8 mouse cellular contexts compared by ENCODE assay signal in genomic region chr10:39732266-39733100, GRCm38 (mm10). TPM values are rescaled to one million over a fixed set of nuclear protein-coding genes. Genes with fewer than 3 reads are reported as not detected.
DNase-seq lines count a peak whose midpoint lies in the region; ATAC-seq and TF ChIP-seq lines count a peak whose summit lies in the region.

No protein-coding gene starts in this region.

- H3K36me3 ChIP-seq in forebrain, embryonic 15.5 days = no peaks in the 10 kb centered on the region
- no peaks in the 10 kb centered on the region for H3K36me3 ChIP-seq in lung, embryonic 14.5 days (ENCODE audit: insufficient read depth)

- peak overlapping the region; percentile 54 for H3K4me2 ChIP-seq in forebrain, embryonic 15.5 days (replicated peaks)
- peak overlapping the region; percentile 67 for H3K4me2 ChIP-seq in lung, embryonic 14.5 days

- peak; percentile 60 for TF ChIP-seq CTCF in lung, embryonic 14.5 days (IDR thresholded peaks at IDR 0.05; ENCODE audit: low read depth)
- no peak for TF ChIP-seq CTCF in olfactory bulb, adult 2 months (IDR thresholded peaks at IDR 0.05; ENCODE audit: insufficient read depth, low read depth, low read length)

- peak overlapping the region; percentile 100 for H3K27ac ChIP-seq in forebrain, embryonic 15.5 days (replicated peaks)
- H3K27ac ChIP-seq in lung, embryonic 14.5 days (ENCODE audit: low read depth) = peak overlapping the region; percentile 100
- H3K27ac ChIP-seq in olfactory bulb, adult 2 months (ENCODE audit: insufficient read depth, low read depth, low read length) = peak overlapping the region; percentile 97

- peak; percentile 60; the same call in 1 of the 2 replicates for TF ChIP-seq POLR2A in olfactory bulb, adult 2 months (IDR thresholded peaks at IDR 0.05; ENCODE audit: insufficient read depth, low read depth, low read length)

- under 1% methylated on average over 103 of the region's 105 CpGs for WGBS in forebrain, embryonic 15.5 days
- WGBS in lung, embryonic 14.5 days = under 1% methylated on average over 78 of the region's 105 CpGs
- under 1% methylated on average over 92 of the region's 105 CpGs for WGBS in olfactory bulb, adult 2 months

- no peaks in the 10 kb centered on the region for H3K27me3 ChIP-seq in forebrain, embryonic 15.5 days
- H3K27me3 ChIP-seq in lung, embryonic 14.5 days (ENCODE audit: insufficient read depth, low read length) = no peaks in the 10 kb centered on the region

- peak; percentile 66 for ATAC-seq in forebrain, embryonic 15.5 days (replicated peaks)
- peak; percentile 60 for ATAC-seq in lung, embryonic 14.5 days (ENCODE audit: insufficient read depth)

- intact Hi-C loops in heart, postnatal 25 days (cut with DNase I) = loop anchor here (5.0 kb wide), 4 partner anchors 115 to 560 kb away; no protein-coding TSS in a partner anchor

- H3K9me3 ChIP-seq in forebrain, embryonic 15.5 days = no peaks in the 10 kb centered on the region
- H3K9me3 ChIP-seq in lung, embryonic 14.5 days (ENCODE audit: low read depth, low read length) = peaks cover 5% of the 10 kb centered on the region; the same call in 1 of the 2 replicates

- H3K9ac ChIP-seq in forebrain, embryonic 15.5 days (replicated peaks) = peak overlapping the region; percentile 96
- H3K9ac ChIP-seq in lung, embryonic 14.5 days = peak overlapping the region; percentile 95

- peaks cover 26% of the 10 kb centered on the region for H3K4me1 ChIP-seq in forebrain, embryonic 15.5 days
- no peaks in the 10 kb centered on the region for H3K4me1 ChIP-seq in lung, embryonic 14.5 days (ENCODE audit: insufficient read depth)
- H3K4me1 ChIP-seq in olfactory bulb, adult 2 months (ENCODE audit: control insufficient read depth, insufficient read depth, low read length) = peaks cover 4% of the 10 kb centered on the region; the same call in 1 of the 2 replicates

- H3K4me3 ChIP-seq in forebrain, embryonic 15.5 days = peak overlapping the region; percentile 92
- peak overlapping the region; percentile 87 for H3K4me3 ChIP-seq in lung, embryonic 14.5 days (ENCODE audit: low read depth, low read length)
- H3K4me3 ChIP-seq in olfactory bulb, adult 2 months (ENCODE audit: insufficient read depth, low read depth, low read length) = peak overlapping the region; percentile 86

- peak; percentile 69 for DNase-seq in ES-CJ7 (ENCODE audit: low read depth, low spot score)
- DNase-seq in cerebellum, adult 11 months = peak; percentile 83
- peak; percentile 41 for DNase-seq in heart, postnatal 25 days (ENCODE audit: low spot score)
- peak; percentile 59 to 81 for DNase-seq in layer of hippocampus, adult 8-10 months (ENCODE audit: low spot score in 2 of 2)
- peak; percentile 84 for DNase-seq in lung, embryonic 14.5 days
- DNase-seq in thymus, adult 18-20 months = peak; percentile 78 to 82

RNA-seq across cellular contexts. Expression of gene Rev3l, which starts 0.6 kb away (rescaled TPM):
- 24.1 and 26.4 TPM in 2 replicates for polyA plus RNA-seq in forebrain, embryonic 15.5 days (2015; fragmentation: Nextera tagmentation; extraction: Ambion mirVana)
- total RNA-seq in heart, postnatal 25 days (2021) = 10 to 100 TPM; 13.7 to 16.0 TPM
- 10 to 100 TPM; 34.3 to 40.5 (median 37.6) TPM for total RNA-seq in layer of hippocampus, adult 8-10 months (2022)
- polyA plus RNA-seq in lung, embryonic 14.5 days (2014; fragmentation: Nextera tagmentation; extraction: Ambion mirVana) = 30.3 TPM in 2 replicates
- polyA plus RNA-seq in olfactory bulb, adult 2 months (2012; ENCODE audit: insufficient read depth, insufficient read length, low replicate concordance, missing spikeins) = 60.1 and 84.7 TPM in 2 replicates

Comparison
In these comparisons a context has a peak if more than half of its experiments do, and no peak if none do; other contexts are left out.
1. Peak in every context shown above with its lines: DNase-seq, ATAC-seq, H3K4me3 ChIP-seq and H3K27ac ChIP-seq.